ENCODE assay signal across 8 mouse cellular contexts in the genomic region with DNA sequence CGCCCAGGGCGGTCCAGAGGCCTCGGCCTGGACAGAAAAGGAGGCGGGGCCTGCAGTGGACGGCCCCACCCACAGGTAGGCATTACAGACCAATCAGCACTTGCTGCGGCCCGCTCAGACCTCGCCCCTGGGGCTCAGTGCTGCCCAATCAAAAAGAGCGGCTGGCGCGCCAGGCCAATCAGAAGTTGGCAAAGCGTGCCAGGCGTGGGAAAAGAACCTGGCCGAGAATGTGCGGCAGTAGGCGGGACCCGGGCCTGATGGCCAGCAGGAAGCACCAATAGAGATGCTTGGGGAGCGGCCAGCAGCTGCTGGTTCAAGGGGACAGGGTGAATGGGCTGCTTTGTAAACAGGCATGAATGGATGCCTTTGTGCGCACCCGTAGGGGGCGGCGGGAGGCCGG. TPM values are rescaled to one million over a fixed set of nuclear protein-coding genes. Genes with fewer than 3 reads are reported as not detected.
DNase-seq lines count a peak whose midpoint lies in the region; ATAC-seq lines count a peak whose summit lies in the region.

TSS of gene Myh14 (minus strand) at position 41 of the 400 bp plus-strand sequence.

- WGBS in embryonic facial prominence, embryonic 10.5 days, result under 1% methylated on average over 23 of the region's 23 CpGs
- under 1% methylated on average over 23 of the region's 23 CpGs for WGBS in intestine, embryonic 15.5 days

- H3K4me2 ChIP-seq in intestine, embryonic 15.5 days (replicated peaks), result peak within 1 kb of the TSS; percentile 63

- H3K4me1 ChIP-seq in embryonic facial prominence, embryonic 10.5 days, result peaks cover 16% of the 10 kb centered on the region
- H3K4me1 ChIP-seq in intestine, embryonic 15.5 days (replicated peaks), result peaks cover 10% of the 10 kb centered on the region; the same call in 1 of the 2 replicates

- peak within 1 kb of the TSS; percentile 72 for H3K27ac ChIP-seq in embryonic facial prominence, embryonic 10.5 days (replicated peaks)
- H3K27ac ChIP-seq in intestine, embryonic 15.5 days, result peak within 1 kb of the TSS; percentile 13

- H3K4me3 ChIP-seq in embryonic facial prominence, embryonic 10.5 days, result peak within 1 kb of the TSS; percentile 54
- peak within 1 kb of the TSS; percentile 32 for H3K4me3 ChIP-seq in intestine, embryonic 15.5 days (replicated peaks)

- H3K9me3 ChIP-seq in embryonic facial prominence, embryonic 10.5 days, result peaks cover 8% of the 10 kb centered on the region; the same call in 1 of the 2 replicates
- H3K9me3 ChIP-seq in intestine, embryonic 15.5 days, result no peaks in the 10 kb centered on the region

- H3K27me3 ChIP-seq in embryonic facial prominence, embryonic 10.5 days (replicated peaks; ENCODE audit: low read depth, poor library complexity, severe bottlenecking), result peaks cover 46% of the 10 kb centered on the region
- peaks cover 13% of the 10 kb centered on the region for H3K27me3 ChIP-seq in intestine, embryonic 15.5 days (replicated peaks)

- no peak within 1 kb of the TSS for H3K9ac ChIP-seq in intestine, embryonic 15.5 days

- H3K36me3 ChIP-seq in embryonic facial prominence, embryonic 10.5 days (replicated peaks), result no peaks in the 10 kb centered on the region
- H3K36me3 ChIP-seq in intestine, embryonic 15.5 days, result no peaks in the 10 kb centered on the region

- ATAC-seq in intestine, embryonic 15.5 days, result peak; percentile 85
- ATAC-seq in megakaryocyte, adult 5-6 weeks (ENCODE audit: poor library complexity, severe bottlenecking), result peak; percentile 57

- peak; percentile 68 to 79 for DNase-seq in adrenal gland, postnatal 4 days (ENCODE audit: low spot score in 2 of 2)
- DNase-seq in embryonic facial prominence, embryonic 10.5 days (ENCODE audit: low spot score), result peak; percentile 94
- peak; percentile 58 to 78 for DNase-seq in gastrocnemius, postnatal 4 days (ENCODE audit: low spot score in 2 of 2)
- peak; percentile 91 to 96 for DNase-seq in left cerebral cortex, adult 9 months (ENCODE audit: low spot score in 2 of 2)
- peak; percentile 95 to 96 for DNase-seq in right cerebral cortex, postnatal 10 days (ENCODE audit: low spot score in 2 of 2)
- no peak for DNase-seq in adipocyte (ENCODE audit: low spot score)

RNA-seq across cellular contexts. Expression of gene Myh14, which starts in this region (rescaled TPM):
- 1 to 10 TPM; 7.0 to 8.2 TPM for total RNA-seq in adrenal gland, postnatal 4 days (2021)
- polyA plus RNA-seq in embryonic facial prominence, embryonic 10.5 days (2016; fragmentation: Nextera tagmentation; extraction: Ambion mirVana), result 2.7 and 4.3 TPM in 2 replicates
- total RNA-seq in gastrocnemius, postnatal 4 days (2021), result 10 to 100 TPM; 25.7 to 26.6 TPM
- 68.4 and 74.3 TPM in 2 replicates for polyA plus RNA-seq in intestine, embryonic 15.5 days (2015; fragmentation: Nextera tagmentation; extraction: Ambion mirVana)
- not detected in 2 replicates for total RNA-seq in megakaryocyte, adult 5-6 weeks (2015)
- total RNA-seq in megakaryocyte, adult 5-6 weeks (2017), result not detected in 2 replicates

Comparison
In these comparisons a context has a peak if more than half of its experiments do, and no peak if none do; other contexts are left out.
1. RNA of gene Myh14 (total RNA-seq): 25.7 to 26.6 TPM in gastrocnemius, postnatal 4 days and 7.0 to 8.2 TPM in adrenal gland, postnatal 4 days; not detected in megakaryocyte, adult 5-6 weeks; every median in the first group is over 4 times any median in the second.
2. RNA of gene Myh14 (polyA plus RNA-seq): 68.4 to 74.3 TPM in intestine, embryonic 15.5 days; 2.7 to 4.3 TPM in embryonic facial prominence, embryonic 10.5 days; every median in the first group is over 10 times any median in the second.
3. Peak in ATAC-seq in megakaryocyte, adult 5-6 weeks; RNA of the gene not detected or under 1 TPM.